Comparison of ENCODE assay signal across 24 mouse cellular contexts in genomic region chr10:111700570-111700969, GRCm38 (mm10).
DNase-seq lines count a peak whose midpoint lies in the region; ATAC-seq and TF ChIP-seq lines count a peak whose summit lies in the region.
"Had no signal": no experiment of that assay in that cellular context is flagged by ENCODE, and none has a peak within 500 bp of the region (broad histone marks: within the 10 kb centered on the region; RNA-seq: fewer than 3 reads in every experiment).

No protein-coding gene starts in this region.

- no peaks in the 10 kb centered on the region for H3K27me3 ChIP-seq in forebrain, embryonic 14.5 days (replicated peaks; ENCODE audit: control insufficient read depth, insufficient read depth, low read length)
- H3K27me3 ChIP-seq in forebrain, embryonic 10.5 days (ENCODE audit: poor library complexity, severe bottlenecking), result no peaks in the 10 kb centered on the region
- H3K27me3 ChIP-seq in hindbrain, embryonic 12.5 days, result no peaks in the 10 kb centered on the region
- H3K27me3 ChIP-seq in hindbrain, postnatal 0 days (ENCODE audit: insufficient read depth, low read length), result no peaks in the 10 kb centered on the region
- no peaks in the 10 kb centered on the region for H3K27me3 ChIP-seq in embryonic facial prominence, embryonic 10.5 days (replicated peaks; ENCODE audit: low read depth, poor library complexity, severe bottlenecking)
- no peaks in the 10 kb centered on the region for H3K27me3 ChIP-seq in neural tube, embryonic 13.5 days
- H3K27me3 ChIP-seq: heart, embryonic 12.5 days; hindbrain, embryonic 15.5 days; kidney, embryonic 15.5 days; limb, embryonic 13.5 days had no signal

- no peak for TF ChIP-seq CTCF in hindbrain, postnatal 0 days (IDR thresholded peaks at IDR 0.05; ENCODE audit: low read depth)

- no peaks in the 10 kb centered on the region for H3K9me3 ChIP-seq in forebrain, embryonic 14.5 days (replicated peaks; ENCODE audit: control insufficient read depth, low read length)
- H3K9me3 ChIP-seq in forebrain, embryonic 10.5 days, result peaks cover 3% of the 10 kb centered on the region; the same call in 1 of the 2 replicates
- no peaks in the 10 kb centered on the region for H3K9me3 ChIP-seq in hindbrain, embryonic 12.5 days (replicated peaks)
- no peaks in the 10 kb centered on the region for H3K9me3 ChIP-seq in hindbrain, postnatal 0 days (ENCODE audit: low read length)
- H3K9me3 ChIP-seq in embryonic facial prominence, embryonic 10.5 days, result peaks cover 8% of the 10 kb centered on the region
- H3K9me3 ChIP-seq in neural tube, embryonic 13.5 days, result peaks cover 2% of the 10 kb centered on the region; the same call in 1 of the 2 replicates
- H3K9me3 ChIP-seq: hindbrain, embryonic 15.5 days had no signal

- H3K4me2 ChIP-seq in forebrain, embryonic 14.5 days (ENCODE audit: low read length), result no peak overlapping the region
- no peak overlapping the region for H3K4me2 ChIP-seq in hindbrain, embryonic 12.5 days (replicated peaks)
- H3K4me2 ChIP-seq in hindbrain, postnatal 0 days (ENCODE audit: low read depth, low read length), result no peak overlapping the region
- H3K4me2 ChIP-seq in neural tube, embryonic 13.5 days, result no peak overlapping the region
- H3K4me2 ChIP-seq: heart, embryonic 12.5 days; kidney, embryonic 15.5 days; lung, embryonic 14.5 days had no signal

- peak overlapping the region; percentile 15; the same call in 1 of the 2 replicates for H3K27ac ChIP-seq in forebrain, embryonic 14.5 days (ENCODE audit: low read depth, low read length)
- no peak overlapping the region for H3K27ac ChIP-seq in forebrain, embryonic 10.5 days
- peak overlapping the region; percentile 60 for H3K27ac ChIP-seq in hindbrain, embryonic 12.5 days
- no peak overlapping the region for H3K27ac ChIP-seq in hindbrain, postnatal 0 days
- peak overlapping the region; percentile 57 for H3K27ac ChIP-seq in embryonic facial prominence, embryonic 10.5 days (replicated peaks)
- peak overlapping the region; percentile 49 for H3K27ac ChIP-seq in neural tube, embryonic 13.5 days (replicated peaks)
- H3K27ac ChIP-seq: kidney, embryonic 15.5 days; limb, embryonic 13.5 days; liver, embryonic 14.5 days had no signal

- no peak overlapping the region for H3K9ac ChIP-seq in forebrain, embryonic 14.5 days (ENCODE audit: low read length)
- H3K9ac ChIP-seq in hindbrain, embryonic 12.5 days, result no peak overlapping the region
- H3K9ac ChIP-seq in hindbrain, postnatal 0 days (replicated peaks; ENCODE audit: low read length), result no peak overlapping the region
- no peak overlapping the region for H3K9ac ChIP-seq in neural tube, embryonic 13.5 days
- H3K9ac ChIP-seq: heart, embryonic 12.5 days; hindbrain, embryonic 15.5 days; kidney, embryonic 15.5 days; limb, embryonic 13.5 days; liver, embryonic 14.5 days; lung, embryonic 14.5 days had no signal

- no peaks in the 10 kb centered on the region for H3K36me3 ChIP-seq in forebrain, embryonic 14.5 days (ENCODE audit: control insufficient read depth, insufficient read depth, low read length)
- no peaks in the 10 kb centered on the region for H3K36me3 ChIP-seq in forebrain, embryonic 10.5 days (replicated peaks)
- no peaks in the 10 kb centered on the region for H3K36me3 ChIP-seq in hindbrain, embryonic 12.5 days
- no peaks in the 10 kb centered on the region for H3K36me3 ChIP-seq in hindbrain, postnatal 0 days (ENCODE audit: insufficient read depth, low read length)
- no peaks in the 10 kb centered on the region; the same call in 1 of the 2 replicates for H3K36me3 ChIP-seq in embryonic facial prominence, embryonic 10.5 days (replicated peaks)
- H3K36me3 ChIP-seq in neural tube, embryonic 13.5 days, result no peaks in the 10 kb centered on the region
- H3K36me3 ChIP-seq: heart, embryonic 12.5 days; hindbrain, embryonic 15.5 days; kidney, embryonic 15.5 days; limb, embryonic 13.5 days had no signal

- WGBS in forebrain, embryonic 14.5 days, result 89% methylated on average over 3 of the region's 3 CpGs
- 90% methylated on average over 3 of the region's 3 CpGs for WGBS in forebrain, embryonic 10.5 days
- WGBS in hindbrain, embryonic 12.5 days, result 73% methylated on average over 3 of the region's 3 CpGs
- 82% methylated on average over 3 of the region's 3 CpGs for WGBS in hindbrain, postnatal 0 days
- 81% methylated on average over 3 of the region's 3 CpGs for WGBS in embryonic facial prominence, embryonic 10.5 days
- WGBS in neural tube, embryonic 13.5 days, result 68% methylated on average over 3 of the region's 3 CpGs

- no peak for DNase-seq in forebrain, embryonic 14.5 days (ENCODE audit: low spot score)
- DNase-seq in forebrain, embryonic 10.5 days (ENCODE audit: extremely low spot score, low spot score), result no peak
- no peak for DNase-seq in hindbrain, postnatal 0 days (ENCODE audit: low spot score)
- no peak for DNase-seq in embryonic facial prominence, embryonic 10.5 days (ENCODE audit: low spot score)
- DNase-seq: adrenal gland, adult 8-10 months; cerebellum, adult 11-12 months; cerebellum, postnatal 10 days; gastrocnemius, postnatal 10 days; heart, postnatal 10 days; kidney, adult 11 months; kidney, postnatal 36 days; lung, embryonic 14.5 days; right cerebral cortex, postnatal 14 days; thymus, postnatal 25 days had no signal

- H3K4me3 ChIP-seq in forebrain, embryonic 14.5 days (ENCODE audit: low read depth, low read length), result no peak overlapping the region
- no peak overlapping the region for H3K4me3 ChIP-seq in forebrain, embryonic 10.5 days
- H3K4me3 ChIP-seq in hindbrain, embryonic 12.5 days, result no peak overlapping the region
- no peak overlapping the region for H3K4me3 ChIP-seq in hindbrain, postnatal 0 days (ENCODE audit: low read length)
- H3K4me3 ChIP-seq in embryonic facial prominence, embryonic 10.5 days, result no peak overlapping the region
- no peak overlapping the region for H3K4me3 ChIP-seq in neural tube, embryonic 13.5 days
- H3K4me3 ChIP-seq: heart, embryonic 12.5 days; hindbrain, embryonic 15.5 days; kidney, embryonic 15.5 days; limb, embryonic 13.5 days had no signal

- ATAC-seq in forebrain, embryonic 14.5 days, result no peak
- ATAC-seq in hindbrain, embryonic 12.5 days (ENCODE audit: low FRiP score), result peak; percentile 62; the same call in 1 of the 2 replicates
- ATAC-seq in hindbrain, postnatal 0 days, result no peak
- peak; percentile 64; the same call in 1 of the 2 replicates for ATAC-seq in neural tube, embryonic 13.5 days (ENCODE audit: low read depth)
- no peak for ATAC-seq in megakaryocyte-erythroid progenitor cell, adult 5-6 weeks (replicated peaks; ENCODE audit: low FRiP score, low TSS enrichment, poor library complexity, severe bottlenecking)
- ATAC-seq in frontal cortex, adult (ENCODE audit: low TSS enrichment), result no peak
- ATAC-seq: activated CD4-positive, CD25-positive, alpha-beta regulatory T cell, adult 4 months had no signal

- H3K4me1 ChIP-seq in forebrain, embryonic 14.5 days (ENCODE audit: control insufficient read depth, insufficient read depth, low read length), result peaks cover 3% of the 10 kb centered on the region; the same call in 1 of the 2 replicates
- H3K4me1 ChIP-seq in forebrain, embryonic 10.5 days, result peaks cover 8% of the 10 kb centered on the region
- H3K4me1 ChIP-seq in hindbrain, embryonic 12.5 days, result peaks cover 14% of the 10 kb centered on the region
- peaks cover 5% of the 10 kb centered on the region; the same call in 1 of the 2 replicates for H3K4me1 ChIP-seq in hindbrain, postnatal 0 days (ENCODE audit: insufficient read depth, low read length)
- peaks cover 25% of the 10 kb centered on the region for H3K4me1 ChIP-seq in embryonic facial prominence, embryonic 10.5 days
- peaks cover 21% of the 10 kb centered on the region for H3K4me1 ChIP-seq in neural tube, embryonic 13.5 days (replicated peaks)
- H3K4me1 ChIP-seq: heart, embryonic 12.5 days had no signal

Comparison
In these comparisons a context has a peak if more than half of its experiments do, and no peak if none do; other contexts are left out.
1. ATAC-seq: peak in hindbrain, embryonic 12.5 days (single experiment) and neural tube, embryonic 13.5 days (single experiment); none in forebrain, embryonic 14.5 days (single experiment), hindbrain, postnatal 0 days (single experiment), megakaryocyte-erythroid progenitor cell, adult 5-6 weeks (single experiment) and frontal cortex, adult (single experiment).
2. H3K27ac ChIP-seq: peak in forebrain, embryonic 14.5 days (single experiment), hindbrain, embryonic 12.5 days (single experiment), embryonic facial prominence, embryonic 10.5 days (single experiment) and neural tube, embryonic 13.5 days (single experiment); none in forebrain, embryonic 10.5 days (single experiment) and hindbrain, postnatal 0 days (single experiment).